Mouse (Mus musculus) ES-E14 (cell line): ENCODE measurements around the gene Rwdd2a. TPM values are rescaled to one million over a fixed set of nuclear protein-coding genes. Genes with fewer than 3 reads are reported as not detected.

Source experiments
- DNase-seq: peaks from one replicate; pipeline ENCODE4 v3.0.0-alpha.2; 2013; ENCODE audit warnings: low read depth, low spot score
- H3K27ac ChIP-seq: 2 replicates; pipeline ENCODE4 v1.5.1; 2012; ENCODE audit warnings: low read depth, mild to moderate bottlenecking, low read length, moderate library complexity, mixed read lengths; ENCODE audit not compliant: poor library complexity, insufficient read depth, severe bottlenecking
- H3K36me3 ChIP-seq: 2 replicates; pipeline ENCODE4 v1.6.1; 2012; ENCODE audit warnings: mild to moderate bottlenecking, low read length, moderate library complexity, mixed read lengths; ENCODE audit not compliant: control insufficient read depth, poor library complexity, insufficient read depth, severe bottlenecking
- H3K4me1 ChIP-seq, 2 experiments: fragments of 150-350 bp in 1 of 2; sonication (generic) in 1 of 2; 2 replicates each; pipeline ENCODE4 v1.6.1; 2012; ENCODE audit warnings: low read length in 2 of 2, mild to moderate bottlenecking in 1 of 2, mixed read lengths in 1 of 2; ENCODE audit not compliant: control insufficient read depth in 2 of 2, insufficient read depth in 2 of 2, poor library complexity in 1 of 2
- H3K4me3 ChIP-seq, 2 experiments: fragments of 150-350 bp in 1 of 2; sonication (generic) in 1 of 2; 2 replicates each; pipeline ENCODE4 v1.5.1; 2012; ENCODE audit warnings: low read length in 2 of 2, low read depth in 1 of 2, mild to moderate bottlenecking in 1 of 2, mixed read lengths in 1 of 2; ENCODE audit not compliant: insufficient read depth in 1 of 2, poor library complexity in 1 of 2, severe bottlenecking in 1 of 2
- H3K9ac ChIP-seq: 2 replicates; pipeline ENCODE4 v1.6.1; 2012; ENCODE audit warnings: low read depth, mild to moderate bottlenecking, low read length, mixed read lengths; ENCODE audit not compliant: poor library complexity, insufficient read depth, severe bottlenecking
- H3K9me3 ChIP-seq: fragments of 150-350 bp; sonication (generic); 2 replicates; pipeline ENCODE4 v1.6.1; 2012; ENCODE audit warnings: low read depth, mild to moderate bottlenecking, low read length; ENCODE audit not compliant: control insufficient read depth, insufficient read depth
- CHD2 ChIP-seq: IDR thresholded peaks from 2 replicates; pipeline ENCODE4 v1.6.1; 2014; ENCODE audit warnings: mild to moderate bottlenecking, low read depth, low read length, inconsistent platforms
- HCFC1 ChIP-seq: IDR thresholded peaks from 2 replicates; pipeline ENCODE4 v1.6.1; 2012; ENCODE audit warnings: low read length, inconsistent platforms, borderline replicate concordance; ENCODE audit not compliant: insufficient read depth
- MAFK ChIP-seq: IDR thresholded peaks from 2 replicates; pipeline ENCODE4 v1.6.1; 2014; ENCODE audit warnings: mild to moderate bottlenecking, low read depth, low read length, inconsistent platforms; ENCODE audit not compliant: insufficient read depth
- ZC3H11A ChIP-seq: IDR thresholded peaks from 2 replicates; pipeline ENCODE4 v1.6.1; 2012; ENCODE audit warnings: low read depth, mild to moderate bottlenecking, inconsistent platforms, low read length, borderline replicate concordance
- ZNF384 ChIP-seq: IDR thresholded peaks from 2 replicates; pipeline ENCODE4 v1.6.1; 2012; ENCODE audit warnings: low read depth, low read length, inconsistent platforms
- in situ Hi-C, 2 experiments: fragments of 600-800 bp; cut with MboI; formaldehyde crosslinking; loops; one replicate each; pipeline ENCODE4 v1.15.1; 2025; ENCODE audit warnings: low sequenced_read_pairs in 2 of 2, inconsistent platforms in 1 of 2; ENCODE audit not compliant: unreplicated experiment in 2 of 2
- total RNA-seq: library from RNA; depleted of rRNA; stranded (reverse); fragments of 300-350 nt; gene quantifications from 2 replicates; pipeline ENCODE4 v1.2.3, GENCODE M21; 2012; rRNA removed

Rwdd2a gene
- 5.4 and 6.4 TPM in 2 replicates for total RNA-seq

GRCm38 (mm10) chr9:86571540-86572135 lies at the start of gene Rwdd2a, which contains the start of gene Pgm3:
TSS of gene Rwdd2a (plus strand) at chr9:86571991.
TSS of gene Pgm3 (minus strand) at chr9:86571842.
- H3K27ac ChIP-seq = no peak within 1 kb of the TSS

GRCm38 (mm10) chr9:86522335-86522734 lies 49.5 kb upstream of the Rwdd2a start:
- no peak for TF ChIP-seq HCFC1
- TF ChIP-seq CHD2 = no peak
- no peaks in the 10 kb centered on the region for H3K4me1 ChIP-seq
- peaks cover 2% of the 10 kb centered on the region; the same call in 1 of the 2 replicates for H3K36me3 ChIP-seq
- H3K9ac ChIP-seq = no peak overlapping the region
- H3K27ac ChIP-seq = no peak overlapping the region
- no peak overlapping the region for H3K4me3 ChIP-seq
- no peak for DNase-seq
- no peaks in the 10 kb centered on the region for H3K9me3 ChIP-seq
- in situ Hi-C loops = no loop called here

More at GRCm38 (mm10) chr9:86571540-86572135, at the start of gene Rwdd2a, which contains the start of gene Pgm3:
- H3K9ac ChIP-seq = peak within 1 kb of the TSS; percentile 88
- peaks cover 10% of the 10 kb centered on the region; the same call in 1 of the 2 replicates for H3K36me3 ChIP-seq
- peak; percentile 91 for DNase-seq
- TF ChIP-seq ZC3H11A (no peak), ZNF384 (no peak), MAFK (no peak), HCFC1 (no peak; the same call in 1 of the 2 replicates)
- in situ Hi-C loops = loop anchor here in 1 of 2 experiments (10.0 kb wide), 1 partner anchor 107 kb away; the partner anchor contains the start of genes Dop1a and Ube2cbp
- peaks cover 2 to 8% of the 10 kb centered on the region in 2 experiments; a peak in 2 of 4 replicates for H3K4me1 ChIP-seq
- no peaks in the 10 kb centered on the region for H3K9me3 ChIP-seq
- H3K4me3 ChIP-seq = peak within 1 kb of the TSS; percentile 97 to 98

GRCm38 (mm10) chr9:86525600-86525999 lies 46.2 kb upstream of the Rwdd2a start:
- no peak overlapping the region for H3K4me3 ChIP-seq
- H3K9me3 ChIP-seq = no peaks in the 10 kb centered on the region
- H3K9ac ChIP-seq = no peak overlapping the region
- TF ChIP-seq ZC3H11A = no peak
- no peak for DNase-seq
- H3K36me3 ChIP-seq = peaks cover 2% of the 10 kb centered on the region; the same call in 1 of the 2 replicates
- in situ Hi-C loops = no loop called here
- no peak overlapping the region for H3K27ac ChIP-seq
- no peaks in the 10 kb centered on the region for H3K4me1 ChIP-seq

- TF ChIP-seq ZC3H11A (no peak), HCFC1 (no peak), CHD2 (no peak), ZNF384 (no peak), MAFK (no peak)
- Histone ChIP-seq H3K27ac (no peak overlapping the region), H3K4me1 (no peaks in the 10 kb centered on the region), H3K4me3 (no peak overlapping the region), H3K9ac (no peak overlapping the region), H3K36me3 (no peaks in the 10 kb centered on the region), H3K9me3 (no peaks in the 10 kb centered on the region)
- no peak for DNase-seq
- in situ Hi-C loops = no loop called here
Measured at GRCm38 (mm10) chr9:86534071-86534470, 37.7 kb upstream of the Rwdd2a start.

- H3K9me3 ChIP-seq = no peaks in the 10 kb centered on the region
- no peak overlapping the region for H3K9ac ChIP-seq
- no peak for DNase-seq
- no peak for TF ChIP-seq MAFK
- TF ChIP-seq ZC3H11A = no peak
- TF ChIP-seq ZNF384 = no peak
- TF ChIP-seq CHD2 = no peak
- TF ChIP-seq HCFC1 = no peak
- H3K36me3 ChIP-seq = no peaks in the 10 kb centered on the region; the same call in 1 of the 2 replicates
- in situ Hi-C loops = no loop called here
- no peak overlapping the region for H3K4me3 ChIP-seq
- no peak overlapping the region for H3K27ac ChIP-seq
- no peaks in the 10 kb centered on the region for H3K4me1 ChIP-seq
Measured at GRCm38 (mm10) chr9:86543451-86543850, 28.3 kb upstream of the Rwdd2a start.
